Mouse (Mus musculus) cerebellum, postnatal 14 days (tissue): ENCODE measurements around the gene Hspa12b.

Experiments
- DNase-seq, 2 experiments: peaks; one replicate each; pipeline ENCODE4 v3.0.0; 2021; ENCODE audit warnings: mixed read lengths in 2 of 2

Hspa12b gene

GRCm38 (mm10) chr2:131152166-131152730 is 25.2 kb downstream of the Hspa12b start:
- no peak for DNase-seq

GRCm38 (mm10) chr2:131154036-131154435 is 27.0 kb downstream of the Hspa12b start:
- DNase-seq = no peak

GRCm38 (mm10) chr2:131156987-131157386 is 29.9 kb downstream of the Hspa12b start:
- no peak for DNase-seq

- DNase-seq = no peak
These were observed 32.4 kb downstream of the Hspa12b start for GRCm38 (mm10) chr2:131159491-131159910.

GRCm38 (mm10) chr2:131159938-131160581 is 33.0 kb downstream of the Hspa12b start, which contains the start of gene 1700037H04Rik:
TSS of gene 1700037H04Rik (minus strand) at chr2:131160081.
- peak; percentile 97 to 98 for DNase-seq

GRCm38 (mm10) chr2:131160671-131161111 is 33.6 kb downstream of the Hspa12b start:
- DNase-seq = no peak

GRCm38 (mm10) chr2:131163924-131164323 is 36.8 kb downstream of the Hspa12b start:
- DNase-seq = no peak

- DNase-seq = no peak
These were observed 39.1 kb downstream of the Hspa12b start for GRCm38 (mm10) chr2:131166172-131166571.

GRCm38 (mm10) chr2:131167984-131168383 is 40.9 kb downstream of the Hspa12b start:
- DNase-seq = no peak

- no peak for DNase-seq
These were observed 41.8 kb downstream of the Hspa12b start for GRCm38 (mm10) chr2:131168914-131169313.

- DNase-seq = no peak
These were observed 43.9 kb downstream of the Hspa12b start for GRCm38 (mm10) chr2:131170936-131171335.

GRCm38 (mm10) chr2:131171401-131172104 is 44.5 kb downstream of the Hspa12b start:
- peak; percentile 58 to 68 for DNase-seq

- no peak for DNase-seq
These were observed 45.2 kb downstream of the Hspa12b start for GRCm38 (mm10) chr2:131172322-131172721.

- peak; percentile 55 to 78 for DNase-seq
These were observed 47.6 kb downstream of the Hspa12b start for GRCm38 (mm10) chr2:131174700-131175099.

GRCm38 (mm10) chr2:131175286-131175944 is 48.3 kb downstream of the Hspa12b start:
- no peak for DNase-seq

GRCm38 (mm10) chr2:131175945-131176309 is 48.8 kb downstream of the Hspa12b start:
- no peak for DNase-seq

GRCm38 (mm10) chr2:131176491-131176890 is 49.4 kb downstream of the Hspa12b start:
- no peak for DNase-seq

GRCm38 (mm10) chr2:131177932-131178331 is 50.9 kb downstream of the Hspa12b start:
- DNase-seq = peak; percentile 33 to 37

- peak; percentile 59 to 66 for DNase-seq
These were observed 51.8 kb downstream of the Hspa12b start for GRCm38 (mm10) chr2:131178828-131179245.

- peak; percentile 75 to 82 for DNase-seq
These were observed 52.3 kb downstream of the Hspa12b start for GRCm38 (mm10) chr2:131179246-131179886.

GRCm38 (mm10) chr2:131179990-131180587 is 53.0 kb downstream of the Hspa12b start, which contains the start of gene Cenpb:
TSS of gene Cenpb (minus strand) at chr2:131180067.
- peak; percentile 91 to 94 for DNase-seq

- DNase-seq = no peak
These were observed 59.3 kb downstream of the Hspa12b start for GRCm38 (mm10) chr2:131186343-131186742.
